ENCODE assay signal across 9 mouse cellular contexts in the genomic region with DNA sequence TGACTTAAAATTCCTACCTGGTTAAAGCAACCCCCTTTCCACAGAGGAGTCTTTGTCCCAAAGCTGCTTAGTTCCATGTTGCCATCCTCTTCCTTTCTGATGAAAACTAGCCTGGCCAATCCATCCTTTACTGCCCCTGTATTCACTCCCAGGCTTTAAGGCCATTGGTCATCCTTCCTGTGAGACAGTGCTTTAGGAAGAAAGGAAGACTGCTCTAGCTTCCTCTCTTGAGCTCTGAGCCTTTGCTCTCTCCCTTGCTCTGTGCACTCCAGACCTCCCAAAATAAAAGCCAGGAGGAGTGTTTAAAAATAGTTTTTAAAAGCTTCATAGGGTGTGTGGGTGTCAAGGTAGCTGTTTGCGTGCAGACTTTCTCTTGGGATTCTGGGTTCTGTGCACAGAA. TPM values are rescaled to one million over a fixed set of nuclear protein-coding genes. Genes with fewer than 3 reads are reported as not detected.
A peak's percentile ranks its signal among the peaks of the same experiment; 100 is the strongest.
DNase-seq lines count a peak whose midpoint lies in the region; ATAC-seq and TF ChIP-seq lines count a peak whose summit lies in the region.
"Had no signal": no experiment of that assay in that cellular context is flagged by ENCODE, and none has a peak within 500 bp of the region (broad histone marks: within the 10 kb centered on the region; RNA-seq: fewer than 3 reads in every experiment).

No protein-coding gene starts in this region.

- H3K9me3 ChIP-seq in heart, embryonic 12.5 days (replicated peaks) = no peaks in the 10 kb centered on the region
- no peaks in the 10 kb centered on the region for H3K9me3 ChIP-seq in hindbrain, embryonic 11.5 days (ENCODE audit: control insufficient read depth, low read length)

- H3K4me1 ChIP-seq in heart, embryonic 12.5 days (replicated peaks) = peaks cover 34% of the 10 kb centered on the region
- peaks cover 6% of the 10 kb centered on the region for H3K4me1 ChIP-seq in hindbrain, embryonic 11.5 days (replicated peaks; ENCODE audit: control insufficient read depth, insufficient read depth, low read length)

- no peak for TF ChIP-seq CTCF in brain, embryonic 14.5 days (IDR thresholded peaks at IDR 0.05; ENCODE audit: borderline replicate concordance, extremely low read depth, insufficient read depth, insufficient read length)

- TF ChIP-seq POLR2A in brain, embryonic 14.5 days (IDR thresholded peaks at IDR 0.05; ENCODE audit: borderline replicate concordance, extremely low read depth, insufficient read depth, insufficient read length, poor library complexity, severe bottlenecking) = no peak

- DNase-seq in heart, postnatal 4 days = no peak
- DNase-seq in brain, embryonic 14.5 days (ENCODE audit: low read depth) = peak; percentile 46
- DNase-seq in hindbrain, embryonic 11.5 days (ENCODE audit: low spot score) = peak; percentile 53
- DNase-seq in ovary, postnatal 14 days (ENCODE audit: low spot score) = no peak
- no peak for DNase-seq in spleen, postnatal 10 days (ENCODE audit: low spot score in 2 of 2)
- DNase-seq in cerebellum, adult 18-20 months = no peak

- H3K27ac ChIP-seq in heart, embryonic 12.5 days (ENCODE audit: poor library complexity, severe bottlenecking) = peak overlapping the region; percentile 99
- peak overlapping the region; percentile 98 for H3K27ac ChIP-seq in hindbrain, embryonic 11.5 days (ENCODE audit: low read depth, low read length)

- peak overlapping the region; percentile 51 for H3K4me3 ChIP-seq in heart, embryonic 12.5 days
- H3K4me3 ChIP-seq in hindbrain, embryonic 11.5 days (ENCODE audit: low read depth, low read length) = peak overlapping the region; percentile 24

- H3K27me3 ChIP-seq in heart, embryonic 12.5 days (replicated peaks) = no peaks in the 10 kb centered on the region
- H3K27me3 ChIP-seq in hindbrain, embryonic 11.5 days (ENCODE audit: control insufficient read depth, insufficient read depth, low read length) = no peaks in the 10 kb centered on the region
- H3K27me3 ChIP-seq: CH12.LX had no signal

- no peak for ATAC-seq in heart, embryonic 12.5 days (ENCODE audit: insufficient number of reproducible peaks, low FRiP score)
- peak; percentile 3; the same call in 1 of the 2 replicates for ATAC-seq in hindbrain, embryonic 11.5 days (ENCODE audit: low FRiP score)
- 0 out of 2 replicates have a peak, but pooled peaks have one; percentile 12 for ATAC-seq in megakaryocyte, adult 5-6 weeks (ENCODE audit: poor library complexity, severe bottlenecking)

- peak overlapping the region; percentile 81 for H3K4me2 ChIP-seq in heart, embryonic 12.5 days
- peak overlapping the region; percentile 58 for H3K4me2 ChIP-seq in hindbrain, embryonic 11.5 days (replicated peaks; ENCODE audit: low read depth, low read length)

- H3K36me3 ChIP-seq in heart, embryonic 12.5 days = peaks cover 3% of the 10 kb centered on the region; the same call in 1 of the 2 replicates
- H3K36me3 ChIP-seq in hindbrain, embryonic 11.5 days (ENCODE audit: control insufficient read depth, insufficient read depth, low read length) = no peaks in the 10 kb centered on the region

- peak overlapping the region; percentile 80 for H3K9ac ChIP-seq in heart, embryonic 12.5 days
- peak overlapping the region; percentile 79 for H3K9ac ChIP-seq in hindbrain, embryonic 11.5 days (ENCODE audit: low read depth, low read length)

- 4% methylated on average over 1 of the region's 1 CpGs for WGBS in heart, embryonic 12.5 days
- WGBS in hindbrain, embryonic 11.5 days = 13% methylated on average over 1 of the region's 1 CpGs

RNA-seq across cellular contexts. Expression of gene Qk, which starts 14.8 kb away (rescaled TPM):
- polyA plus RNA-seq in heart, embryonic 12.5 days (2016; fragmentation: Nextera tagmentation; extraction: Ambion mirVana) = 41.5 and 44.9 TPM in 2 replicates
- total RNA-seq in heart, postnatal 4 days (2021) = 100 to 1,000 TPM; 588 to 671 TPM
- polyA plus RNA-seq in brain, embryonic 14.5 days (2012; rRNA removed) = 203 and 234 TPM in 2 replicates
- 64.2 and 76.5 TPM in 2 replicates for polyA plus RNA-seq in hindbrain, embryonic 11.5 days (2014; fragmentation: Nextera tagmentation; extraction: Ambion mirVana)
- total RNA-seq in megakaryocyte, adult 5-6 weeks (2015) = 239 and 268 TPM in 2 replicates
- total RNA-seq in megakaryocyte, adult 5-6 weeks (2017) = 115 and 132 TPM in 2 replicates

Comparison
In these comparisons a context has a peak if more than half of its experiments do, and no peak if none do; other contexts are left out.
1. DNase-seq: peak in brain, embryonic 14.5 days (single experiment) and hindbrain, embryonic 11.5 days (single experiment); none in heart, postnatal 4 days (single experiment), ovary, postnatal 14 days (single experiment), spleen, postnatal 10 days (0 of 2) and cerebellum, adult 18-20 months (0 of 2).